Comparison of ENCODE assay signal across 12 mouse cellular contexts in the genomic region with DNA sequence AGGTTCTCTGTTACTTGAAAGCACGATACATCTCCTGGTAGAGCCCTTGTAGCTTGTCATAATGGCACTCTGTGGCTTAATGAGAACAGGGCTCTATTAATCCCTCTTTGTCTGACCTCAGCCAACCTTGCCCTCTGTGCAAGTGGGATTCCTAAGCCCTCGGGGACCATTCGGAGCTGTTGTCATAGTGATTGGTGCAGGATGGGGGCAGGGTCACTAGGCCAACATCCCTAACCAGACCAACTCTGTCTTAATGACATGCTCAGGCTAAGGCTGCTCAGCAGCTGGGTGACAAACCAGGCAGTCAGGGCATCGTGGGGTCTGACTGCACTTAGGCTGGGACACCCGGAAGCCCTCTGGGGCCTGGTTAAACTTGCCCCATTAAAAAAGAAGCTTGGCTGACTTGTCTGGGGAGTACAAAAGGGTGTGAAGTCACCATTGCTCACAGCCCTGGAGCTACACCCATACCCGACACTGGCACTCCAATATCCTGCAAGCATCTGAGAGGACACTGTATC. TPM values are rescaled to one million over a fixed set of nuclear protein-coding genes. Genes with fewer than 3 reads are reported as not detected.
DNase-seq lines count a peak whose midpoint lies in the region; ATAC-seq lines count a peak whose summit lies in the region.
"Had no signal": no experiment of that assay in that cellular context is flagged by ENCODE, and none has a peak within 500 bp of the region (broad histone marks: within the 10 kb centered on the region; RNA-seq: fewer than 3 reads in every experiment).

No protein-coding gene starts in this region.

- no peaks in the 10 kb centered on the region for H3K9me3 ChIP-seq in kidney, embryonic 14.5 days (ENCODE audit: control insufficient read depth, low read length)
- H3K9me3 ChIP-seq in forebrain, embryonic 10.5 days: no peaks in the 10 kb centered on the region
- no peaks in the 10 kb centered on the region for H3K9me3 ChIP-seq in neural tube, embryonic 13.5 days

- WGBS in kidney, embryonic 14.5 days: 25% methylated on average over 6 of the region's 6 CpGs
- 4% methylated on average over 6 of the region's 6 CpGs for WGBS in forebrain, embryonic 10.5 days
- WGBS in neural tube, embryonic 13.5 days: 5% methylated on average over 6 of the region's 6 CpGs

- no peak overlapping the region for H3K9ac ChIP-seq in kidney, embryonic 14.5 days (ENCODE audit: low read depth, low read length)
- H3K9ac ChIP-seq in neural tube, embryonic 13.5 days: no peak overlapping the region
- H3K9ac ChIP-seq: liver, postnatal 0 days had no signal

- no peak overlapping the region for H3K4me2 ChIP-seq in kidney, embryonic 14.5 days (replicated peaks; ENCODE audit: low read depth, low read length)
- H3K4me2 ChIP-seq in neural tube, embryonic 13.5 days: no peak overlapping the region

- intact Hi-C loops in gastrocnemius, postnatal 36 days (cut with DNase I): no loop called here

- no peak overlapping the region for H3K27ac ChIP-seq in kidney, embryonic 14.5 days (ENCODE audit: low read depth, low read length)
- peak overlapping the region; percentile 86 for H3K27ac ChIP-seq in forebrain, embryonic 10.5 days
- H3K27ac ChIP-seq in neural tube, embryonic 13.5 days (replicated peaks): no peak overlapping the region; the same call in 1 of the 2 replicates
- H3K27ac ChIP-seq: left cerebral cortex, adult 2 months had no signal

- H3K4me1 ChIP-seq in kidney, embryonic 14.5 days (ENCODE audit: control insufficient read depth, insufficient read depth, low read length): peaks cover 8% of the 10 kb centered on the region; the same call in 1 of the 2 replicates
- peaks cover 35% of the 10 kb centered on the region for H3K4me1 ChIP-seq in forebrain, embryonic 10.5 days
- peaks cover 13% of the 10 kb centered on the region for H3K4me1 ChIP-seq in neural tube, embryonic 13.5 days (replicated peaks)

- ATAC-seq in kidney, embryonic 14.5 days (ENCODE audit: low FRiP score, low TSS enrichment): peak; percentile 32; the same call in 1 of the 2 replicates
- peak; percentile 74 for ATAC-seq in neural tube, embryonic 13.5 days (ENCODE audit: low read depth)
- ATAC-seq: CD4-positive, CD25-positive, alpha-beta regulatory T cell, adult 4 months; liver, postnatal 0 days had no signal

- no peaks in the 10 kb centered on the region for H3K36me3 ChIP-seq in kidney, embryonic 14.5 days (ENCODE audit: control insufficient read depth, insufficient read depth, low read length)
- no peaks in the 10 kb centered on the region for H3K36me3 ChIP-seq in forebrain, embryonic 10.5 days (replicated peaks)
- no peaks in the 10 kb centered on the region for H3K36me3 ChIP-seq in neural tube, embryonic 13.5 days

- no peaks in the 10 kb centered on the region for H3K27me3 ChIP-seq in kidney, embryonic 14.5 days (ENCODE audit: control insufficient read depth, insufficient read depth, low read length)
- H3K27me3 ChIP-seq in forebrain, embryonic 10.5 days (ENCODE audit: poor library complexity, severe bottlenecking): no peaks in the 10 kb centered on the region
- no peaks in the 10 kb centered on the region for H3K27me3 ChIP-seq in neural tube, embryonic 13.5 days

- no peak for DNase-seq in kidney, postnatal 10 days
- peak; percentile 87 for DNase-seq in forebrain, embryonic 10.5 days (ENCODE audit: extremely low spot score, low spot score)
- DNase-seq in hindlimb bud, embryonic 11.5 days (ENCODE audit: extremely low spot score, low read depth, low spot score): peak; percentile 47
- DNase-seq in thymus, postnatal 36 days: no peak
- no peak for DNase-seq in gastrocnemius, postnatal 36 days
- DNase-seq in left cerebral cortex, adult 11 months (ENCODE audit: low spot score): no peak
- DNase-seq: heart, postnatal 10 days; liver, postnatal 0 days had no signal

- no peak overlapping the region for H3K4me3 ChIP-seq in kidney, embryonic 14.5 days (ENCODE audit: low read length)
- peak overlapping the region; percentile 5; the same call in 1 of the 2 replicates for H3K4me3 ChIP-seq in forebrain, embryonic 10.5 days
- H3K4me3 ChIP-seq in neural tube, embryonic 13.5 days: no peak overlapping the region
- H3K4me3 ChIP-seq: left cerebral cortex, adult 2 months had no signal

RNA-seq across cellular contexts. Expression of a gene that starts 51.1 kb away (rescaled TPM):
- 9.1 and 11.6 TPM in 2 replicates for polyA plus RNA-seq in kidney, embryonic 14.5 days (2014; fragmentation: Nextera tagmentation; extraction: Ambion mirVana)
- 15.3 and 17.8 TPM in 2 replicates for polyA plus RNA-seq in forebrain, embryonic 10.5 days (2016; fragmentation: Nextera tagmentation; extraction: Ambion mirVana)
- polyA plus RNA-seq in neural tube, embryonic 13.5 days (2015; fragmentation: Nextera tagmentation; extraction: Ambion mirVana): 10.6 and 11.3 TPM in 2 replicates
- total RNA-seq in gastrocnemius, postnatal 36 days (2021): 1 to 10 TPM; 4.3 to 5.3 TPM

Comparison
In these comparisons a context has a peak if more than half of its experiments do, and no peak if none do; other contexts are left out.
1. DNase-seq: peak in forebrain, embryonic 10.5 days (single experiment) and hindlimb bud, embryonic 11.5 days (single experiment); none in kidney, postnatal 10 days (single experiment), thymus, postnatal 36 days (0 of 2), gastrocnemius, postnatal 36 days (0 of 2) and left cerebral cortex, adult 11 months (single experiment).